Mouse (Mus musculus): ENCODE results near the gene Gpc2. TPM values are rescaled to one million over a fixed set of nuclear protein-coding genes. Genes with fewer than 3 reads are reported as not detected.

The Gpc2 gene
- polyA plus RNA-seq, 2 experiments: 6.4 to 183 TPM

DNA sequence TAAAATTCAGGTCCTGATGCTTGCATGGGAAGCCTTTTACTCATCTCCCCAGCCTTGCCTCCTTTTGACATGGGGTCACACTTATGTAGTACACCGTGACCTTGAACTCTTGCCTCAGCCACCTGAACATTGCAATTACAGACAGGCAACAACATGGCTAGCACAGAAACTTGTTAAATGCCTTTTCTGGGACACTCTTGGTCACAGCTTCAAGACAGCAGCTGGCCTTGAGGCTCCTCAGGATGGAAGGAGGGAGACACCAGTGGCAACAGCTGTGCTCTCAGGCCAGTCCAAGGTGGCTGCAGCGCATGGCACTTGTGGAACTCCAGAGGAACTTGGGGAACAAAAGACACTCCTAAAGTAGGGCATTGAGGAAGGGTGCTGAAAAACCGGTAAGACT lies 12.7 kb downstream of the Gpc2 start:
- 87% methylated on average over 3 of the region's 3 CpGs for WGBS
- TF ChIP-seq POLR2A (IDR thresholded peaks at IDR 0.05; ENCODE audit: borderline replicate concordance, extremely low read depth, insufficient read depth, insufficient read length): no peak
- no peak for ATAC-seq (ENCODE audit: low FRiP score, low read depth)
- DNase-seq (ENCODE audit: low spot score): no peak
- Histone ChIP-seq H3K36me3 (ENCODE audit: control insufficient read depth, insufficient read depth, low read length) (peaks cover 2% of the 10 kb centered on the region; the same call in 1 of the 2 replicates), H3K9me3 (ENCODE audit: control insufficient read depth, low read length) (no peaks in the 10 kb centered on the region), H3K4me1 (ENCODE audit: control insufficient read depth, insufficient read depth, low read length) (peaks cover 22% of the 10 kb centered on the region), H3K9ac (ENCODE audit: low read depth, low read length, severe bottlenecking) (no peak overlapping the region), H3K27me3 (ENCODE audit: control insufficient read depth, insufficient read depth, low read length) (no peaks in the 10 kb centered on the region), H3K4me2 (replicated peaks; ENCODE audit: low read depth, low read length, severe bottlenecking) (no peak overlapping the region), H3K4me3 (replicated peaks; ENCODE audit: low read length) (no peak overlapping the region), H3K27ac (replicated peaks; ENCODE audit: low read depth, low read length) (no peak overlapping the region)

- H3K27ac ChIP-seq (replicated peaks; ENCODE audit: low read depth, low read length): no peak overlapping the region
- H3K4me3 ChIP-seq (replicated peaks; ENCODE audit: low read length): no peak overlapping the region
- WGBS: 95% methylated on average over 4 of the region's 4 CpGs
- no peaks in the 10 kb centered on the region for H3K27me3 ChIP-seq (ENCODE audit: control insufficient read depth, insufficient read depth, low read length)
- no peak overlapping the region for H3K9ac ChIP-seq (ENCODE audit: low read depth, low read length, severe bottlenecking)
- peaks cover 16% of the 10 kb centered on the region for H3K36me3 ChIP-seq (ENCODE audit: control insufficient read depth, insufficient read depth, low read length)
- TF ChIP-seq POLR2A (IDR thresholded peaks at IDR 0.05; ENCODE audit: borderline replicate concordance, extremely low read depth, insufficient read depth, insufficient read length): no peak
- peaks cover 13% of the 10 kb centered on the region for H3K4me1 ChIP-seq (ENCODE audit: control insufficient read depth, insufficient read depth, low read length)
- no peak overlapping the region for H3K4me2 ChIP-seq (replicated peaks; ENCODE audit: low read depth, low read length, severe bottlenecking)
- DNase-seq (ENCODE audit: low spot score) (no peak), ATAC-seq (ENCODE audit: low FRiP score, low read depth) (no peak)
- no peaks in the 10 kb centered on the region for H3K9me3 ChIP-seq (ENCODE audit: control insufficient read depth, low read length)
Observed at GRCm38 (mm10) chr5:138265712-138266111, 14.1 kb downstream of the Gpc2 start.

DNA sequence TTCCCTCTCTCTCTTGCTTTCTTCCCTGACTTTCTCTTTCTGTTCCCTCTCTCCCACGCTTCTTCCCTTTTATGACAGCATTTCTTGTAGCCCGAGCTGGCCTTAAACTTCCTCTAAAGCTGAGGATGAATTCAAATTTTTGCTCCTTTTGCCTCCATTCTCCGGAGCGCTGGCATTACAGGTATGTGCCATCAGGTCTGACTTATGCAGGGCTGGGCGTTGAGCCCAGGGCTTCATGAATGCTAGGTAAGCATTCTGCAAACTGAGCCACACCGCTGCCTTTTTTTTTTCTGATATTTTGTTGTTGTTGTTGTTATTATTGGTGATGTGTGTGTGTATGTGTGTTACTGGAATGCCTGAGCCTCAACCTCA lies 15.6 kb downstream of the Gpc2 start:
- WGBS: 13% methylated on average over 6 of the region's 6 CpGs
- DNase-seq (ENCODE audit: low spot score) (no peak), ATAC-seq (ENCODE audit: low FRiP score, low read depth) (no peak)
- Histone ChIP-seq H3K36me3 (ENCODE audit: control insufficient read depth, insufficient read depth, low read length) (peaks cover 31% of the 10 kb centered on the region), H3K9me3 (ENCODE audit: control insufficient read depth, low read length) (no peaks in the 10 kb centered on the region), H3K4me3 (replicated peaks; ENCODE audit: low read length) (peak overlapping the region; percentile 93), H3K9ac (ENCODE audit: low read depth, low read length, severe bottlenecking) (peak overlapping the region; percentile 90), H3K27ac (replicated peaks; ENCODE audit: low read depth, low read length) (peak overlapping the region; percentile 48; the same call in 1 of the 2 replicates), H3K4me2 (replicated peaks; ENCODE audit: low read depth, low read length, severe bottlenecking) (peak overlapping the region; percentile 97), H3K27me3 (ENCODE audit: control insufficient read depth, insufficient read depth, low read length) (no peaks in the 10 kb centered on the region), H3K4me1 (ENCODE audit: control insufficient read depth, insufficient read depth, low read length) (peaks cover 13% of the 10 kb centered on the region)
- TF ChIP-seq POLR2A (IDR thresholded peaks at IDR 0.05; ENCODE audit: borderline replicate concordance, extremely low read depth, insufficient read depth, insufficient read length): no peak

DNA sequence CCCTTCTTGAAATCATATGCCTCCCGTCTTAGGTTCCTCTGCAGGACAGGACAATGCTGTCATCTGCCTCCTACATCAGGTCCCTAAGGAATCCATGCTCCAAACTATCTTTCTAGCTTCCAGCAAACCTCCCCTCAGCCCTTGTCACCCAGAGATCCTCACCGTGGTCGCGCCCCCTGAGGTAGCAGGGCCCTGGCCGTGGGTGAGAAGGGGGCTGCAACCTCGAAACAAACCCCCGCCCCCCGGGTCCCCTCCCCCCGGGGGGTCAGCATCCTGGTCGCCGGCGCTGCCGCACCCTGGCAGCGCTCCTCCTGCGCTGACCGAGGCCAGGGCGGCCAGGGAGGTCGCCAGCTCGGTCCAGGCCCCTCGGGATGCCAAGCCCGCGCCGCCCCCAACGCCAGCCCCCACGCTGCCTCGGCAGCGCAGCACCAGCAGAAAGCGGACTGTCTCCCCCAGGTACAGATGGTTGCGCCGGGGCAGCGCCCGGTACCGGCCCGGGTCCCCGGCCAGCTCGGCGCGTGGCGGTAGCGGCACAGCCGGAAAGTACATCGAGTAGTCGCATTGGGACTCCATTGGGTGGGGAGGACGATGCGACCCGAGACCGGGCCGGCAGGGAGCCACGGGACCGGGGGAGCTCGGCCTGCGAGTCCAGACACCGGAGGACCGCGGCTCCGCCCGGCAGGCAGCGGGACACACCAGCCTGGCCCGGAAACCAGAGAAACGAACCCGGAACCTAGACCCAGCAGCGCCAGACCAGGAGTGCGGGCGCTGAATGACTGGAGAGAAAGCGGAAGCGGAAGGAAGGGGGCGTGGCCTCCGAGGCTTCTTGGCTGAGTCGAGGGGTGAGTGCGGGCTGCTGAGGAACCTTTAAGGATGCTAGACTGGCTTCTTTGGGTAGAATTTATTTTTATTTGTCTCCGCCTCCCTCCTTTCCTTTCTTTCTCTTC lies 16.3 kb downstream of the Gpc2 start, which contains the start of gene BC037034:
Gene BC037034, minus strand, starts transcription at position 774 of the 947 bp plus-strand sequence.
- ATAC-seq (ENCODE audit: low FRiP score, low read depth): peak; percentile 93

DNA sequence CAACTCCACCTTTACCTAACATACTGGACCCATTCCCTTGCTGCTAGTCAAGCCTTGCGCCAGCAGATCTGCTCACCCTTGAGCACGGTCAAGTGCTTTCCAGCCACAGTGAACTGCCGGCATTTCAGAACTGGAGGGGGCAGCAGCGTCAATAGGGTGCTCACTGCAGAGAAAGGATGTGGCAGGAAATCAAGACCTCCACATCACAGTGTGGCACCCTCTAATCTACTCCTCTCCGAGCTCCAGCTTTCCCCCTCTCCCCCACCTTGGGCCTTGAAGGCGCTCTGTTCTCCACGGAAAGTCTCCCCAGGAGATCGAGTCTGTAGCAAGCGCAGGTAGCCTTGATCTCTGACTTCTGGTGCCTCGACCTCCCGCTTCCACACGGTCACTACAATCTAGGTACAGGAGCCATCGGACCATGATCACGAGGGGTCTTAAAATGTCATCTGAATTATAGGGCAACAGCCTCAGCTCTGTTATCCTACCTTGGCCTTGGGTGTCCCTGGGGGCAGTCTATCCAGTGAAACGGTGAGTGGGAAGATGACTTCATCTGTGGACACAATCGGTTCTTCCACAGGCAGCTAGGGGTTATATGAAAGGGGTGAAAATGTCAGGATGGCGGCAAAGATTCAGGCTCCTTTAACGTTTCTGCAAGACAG lies 17.1 kb downstream of the Gpc2 start:
- DNase-seq (ENCODE audit: low spot score) (no peak), ATAC-seq (ENCODE audit: low FRiP score, low read depth) (no peak)
- peak overlapping the region; percentile 97 for H3K4me2 ChIP-seq (replicated peaks; ENCODE audit: low read depth, low read length, severe bottlenecking)
- WGBS: 67% methylated on average over 18 of the region's 18 CpGs
- peak overlapping the region; percentile 90 for H3K9ac ChIP-seq (ENCODE audit: low read depth, low read length, severe bottlenecking)
- H3K9me3 ChIP-seq (ENCODE audit: control insufficient read depth, low read length): no peaks in the 10 kb centered on the region
- H3K27ac ChIP-seq (replicated peaks; ENCODE audit: low read depth, low read length): no peak overlapping the region
- peaks cover 46% of the 10 kb centered on the region for H3K36me3 ChIP-seq (ENCODE audit: control insufficient read depth, insufficient read depth, low read length)
- no peaks in the 10 kb centered on the region for H3K27me3 ChIP-seq (ENCODE audit: control insufficient read depth, insufficient read depth, low read length)
- no peak for TF ChIP-seq POLR2A (IDR thresholded peaks at IDR 0.05; ENCODE audit: borderline replicate concordance, extremely low read depth, insufficient read depth, insufficient read length)
- H3K4me1 ChIP-seq (ENCODE audit: control insufficient read depth, insufficient read depth, low read length): peaks cover 13% of the 10 kb centered on the region
- H3K4me3 ChIP-seq (replicated peaks; ENCODE audit: low read length): peak overlapping the region; percentile 93

More for the DNA sequence above, 16.3 kb downstream of the Gpc2 start, which contains the start of gene BC037034:
- peaks cover 38% of the 10 kb centered on the region for H3K36me3 ChIP-seq (ENCODE audit: control insufficient read depth, insufficient read depth, low read length)
- DNase-seq (ENCODE audit: low spot score): peak; percentile 95
- H3K4me3 ChIP-seq (replicated peaks; ENCODE audit: low read length): peak within 1 kb of the TSS; percentile 93
- H3K4me1 ChIP-seq (ENCODE audit: control insufficient read depth, insufficient read depth, low read length): peaks cover 13% of the 10 kb centered on the region
- H3K9ac ChIP-seq (ENCODE audit: low read depth, low read length, severe bottlenecking): peak within 1 kb of the TSS; percentile 90
- H3K9me3 ChIP-seq (ENCODE audit: control insufficient read depth, low read length): no peaks in the 10 kb centered on the region
- peak; percentile 84; the same call in 1 of the 2 replicates for TF ChIP-seq POLR2A (IDR thresholded peaks at IDR 0.05; ENCODE audit: borderline replicate concordance, extremely low read depth, insufficient read depth, insufficient read length)
- WGBS: under 1% methylated on average over 56 of the region's 71 CpGs
- peak within 1 kb of the TSS; percentile 97 for H3K4me2 ChIP-seq (replicated peaks; ENCODE audit: low read depth, low read length, severe bottlenecking)
- no peaks in the 10 kb centered on the region for H3K27me3 ChIP-seq (ENCODE audit: control insufficient read depth, insufficient read depth, low read length)
- peak within 1 kb of the TSS; percentile 48 for H3K27ac ChIP-seq (replicated peaks; ENCODE audit: low read depth, low read length)

Data from limb, embryonic 14.5 days (tissue).